Mouse (Mus musculus): ENCODE data around the gene Agbl5.

Gene Agbl5

DNA sequence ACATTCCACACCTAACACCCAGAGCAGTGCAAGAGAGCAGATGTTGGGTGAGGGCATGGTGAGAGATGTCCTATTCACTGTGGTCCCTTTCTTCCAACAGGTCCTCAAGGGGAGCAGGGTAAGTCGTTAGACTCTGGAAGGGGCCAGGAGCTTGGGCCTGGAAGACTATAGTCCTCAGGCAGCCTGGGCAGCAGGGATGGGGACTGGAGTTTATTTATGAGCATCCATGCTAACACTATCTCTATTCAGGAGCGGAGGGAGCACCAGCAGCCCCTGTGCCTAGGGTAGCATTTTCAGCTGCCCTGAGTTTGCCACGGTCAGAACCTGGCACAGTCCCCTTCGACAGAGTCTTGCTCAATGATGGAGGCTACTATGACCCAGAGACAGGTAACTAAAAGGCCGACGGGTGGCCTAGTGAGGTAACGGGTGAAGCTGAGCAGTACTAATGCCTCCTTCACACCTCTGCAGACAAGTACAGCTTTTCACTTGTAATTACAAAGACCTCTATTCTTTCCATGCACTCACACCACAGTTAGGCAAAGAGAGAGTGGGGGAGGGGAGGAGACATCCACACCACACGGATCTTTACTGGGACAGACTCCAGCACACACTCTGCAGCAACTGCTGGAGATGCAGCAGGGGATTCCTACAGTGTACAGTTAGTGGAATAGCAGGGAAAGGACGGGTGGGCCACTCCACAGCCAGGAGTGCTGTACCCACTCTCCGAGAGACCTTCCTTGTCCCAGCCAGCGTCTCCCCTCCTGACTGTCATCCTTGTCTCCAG lies 31.5 kb downstream of the Agbl5 start:
- peak; percentile 66 for DNase-seq (ENCODE audit: low read depth, low spot score)

DNA sequence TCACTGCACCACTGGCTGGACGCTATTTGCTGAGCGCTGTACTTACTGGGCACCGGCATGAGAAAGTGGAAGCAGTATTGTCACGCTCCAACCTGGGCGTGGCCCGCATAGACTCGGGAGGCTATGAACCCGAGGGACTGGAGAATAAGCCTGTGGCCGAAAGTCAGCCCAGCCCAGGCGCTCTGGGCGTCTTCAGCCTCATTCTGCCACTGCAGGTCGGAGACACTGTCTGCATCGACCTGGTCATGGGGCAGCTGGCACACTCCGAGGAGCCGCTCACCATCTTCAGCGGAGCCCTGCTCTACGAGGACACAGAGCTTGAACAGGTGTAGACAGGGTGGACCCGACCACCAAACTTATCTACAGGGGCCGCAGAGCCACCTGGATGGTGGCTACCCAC lies 32.1 kb downstream of the Agbl5 start:
- no peak for DNase-seq (ENCODE audit: low read depth, low spot score)

DNA sequence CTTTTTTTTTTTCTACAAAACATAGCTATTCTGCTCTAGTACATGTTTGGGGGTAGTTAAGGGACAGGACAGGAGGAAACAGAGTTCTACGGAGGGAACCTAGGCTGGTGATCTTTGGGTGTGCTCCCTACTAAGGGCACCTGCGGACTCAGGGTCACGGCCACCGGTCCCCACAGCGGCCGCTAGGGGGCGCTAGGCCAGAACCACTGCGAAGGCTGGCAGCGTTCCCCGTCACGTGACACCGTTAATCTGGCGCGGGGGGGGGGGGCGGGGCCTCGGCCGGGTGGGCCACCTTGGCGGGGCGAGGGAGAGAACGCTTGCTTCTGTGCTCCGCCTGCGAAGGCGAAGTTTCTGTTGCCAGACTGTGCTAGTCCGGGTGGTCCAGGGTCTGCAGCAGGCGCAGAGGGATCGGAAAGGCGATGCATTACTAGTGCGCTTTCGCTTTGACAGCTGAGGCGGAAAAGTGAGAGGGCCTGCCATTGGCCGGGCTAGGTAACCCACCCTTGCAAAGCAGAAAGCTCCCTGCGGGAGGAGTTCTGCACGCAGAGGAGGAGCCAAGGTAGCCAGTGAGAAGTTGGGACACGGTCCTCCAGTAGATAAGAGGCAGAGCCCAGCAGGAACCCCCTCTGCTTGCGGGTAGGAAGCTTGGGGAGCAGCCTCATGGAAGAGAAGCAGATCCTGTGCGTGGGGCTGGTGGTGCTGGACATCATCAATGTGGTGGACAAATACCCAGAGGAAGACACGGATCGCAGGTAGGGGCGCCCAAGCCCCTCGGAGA lies 33.0 kb downstream of the Agbl5 start, which contains the start of gene Khk:
Gene Khk (plus strand): TSS at position 176 of the 778 bp plus-strand sequence.
- DNase-seq (ENCODE audit: low read depth, low spot score), result peak; percentile 88

DNA sequence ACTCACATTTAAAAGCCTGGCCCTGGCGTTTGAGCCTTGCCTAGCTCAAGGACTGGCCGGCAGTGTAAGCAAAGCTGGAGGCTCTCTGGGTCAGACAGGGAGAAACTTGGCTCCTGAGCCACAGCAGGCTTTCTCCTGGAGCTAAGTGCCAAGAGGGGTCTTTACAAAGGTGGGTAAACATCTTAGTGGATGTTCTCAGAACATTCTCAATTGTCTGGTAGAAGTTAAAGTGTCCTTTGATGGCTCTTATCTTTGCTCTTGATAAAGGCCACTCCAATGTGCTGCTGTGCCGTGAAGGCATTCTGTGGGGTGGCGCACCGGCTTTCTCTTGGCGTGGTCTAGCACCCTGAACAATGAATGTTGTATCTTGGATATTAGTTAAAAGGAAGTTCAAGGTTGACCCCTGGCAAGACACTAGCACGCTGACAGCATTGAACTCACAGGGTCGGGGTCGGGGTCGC lies 34.1 kb downstream of the Agbl5 start:
- DNase-seq (ENCODE audit: low read depth, low spot score), result no peak

DNA sequence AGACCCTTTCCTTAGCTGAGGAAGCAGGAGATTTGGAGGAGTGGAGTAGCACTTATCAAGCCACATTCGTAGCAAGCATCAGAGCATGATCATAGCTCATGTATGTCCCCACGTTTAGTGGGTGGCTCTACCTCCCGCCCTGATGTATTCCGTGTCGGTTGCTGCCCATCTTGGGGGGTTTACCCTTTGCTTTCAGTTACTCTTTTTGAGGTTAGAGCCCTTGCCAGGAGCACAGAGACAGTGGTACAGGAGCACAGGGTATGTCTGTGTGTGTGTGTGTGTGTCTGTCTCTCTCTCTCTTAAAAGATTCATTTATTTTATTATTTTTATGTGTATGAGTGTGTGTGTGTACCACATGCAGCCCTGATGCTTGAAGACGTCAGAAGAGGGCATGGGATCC lies 34.6 kb downstream of the Agbl5 start:
- DNase-seq (ENCODE audit: low read depth, low spot score), result no peak

DNA sequence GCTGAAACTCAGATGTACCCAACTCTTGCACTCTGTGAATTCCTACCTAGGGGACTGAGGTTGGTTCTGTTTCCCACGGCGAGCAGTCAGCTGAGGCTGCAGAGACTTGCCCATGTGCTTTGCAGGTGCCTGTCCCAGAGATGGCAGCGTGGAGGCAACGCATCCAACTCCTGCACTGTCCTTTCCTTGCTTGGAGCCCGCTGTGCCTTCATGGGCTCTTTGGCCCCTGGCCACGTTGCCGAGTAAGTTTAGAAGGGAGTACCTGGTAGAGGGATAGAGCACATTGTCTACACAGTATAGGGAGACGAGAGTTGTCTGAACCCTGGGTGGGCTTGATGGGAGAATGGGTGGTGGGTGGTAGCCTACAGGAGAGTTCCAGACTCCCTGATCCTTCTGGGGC lies 36.1 kb downstream of the Agbl5 start:
- no peak for DNase-seq (ENCODE audit: low read depth, low spot score)

DNA sequence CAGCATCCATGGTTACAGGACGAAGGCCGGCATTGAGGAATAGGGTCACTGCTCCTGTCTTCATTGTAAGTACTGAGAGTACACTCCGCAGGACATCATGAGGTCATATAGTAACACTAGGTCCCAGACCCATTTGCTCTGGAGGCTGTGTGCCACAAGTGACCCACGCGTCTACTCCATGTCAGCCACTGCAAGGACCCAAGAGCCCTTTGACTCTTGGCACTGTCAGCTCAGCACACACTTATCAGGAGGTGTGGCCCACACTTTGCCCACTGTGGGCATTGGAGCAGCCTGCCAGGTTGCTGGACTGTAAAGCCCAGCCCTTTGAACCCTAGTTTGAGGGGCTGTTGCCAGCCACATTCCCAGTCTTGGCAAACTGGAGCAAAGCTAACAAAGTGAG lies 36.7 kb downstream of the Agbl5 start:
- DNase-seq (ENCODE audit: low read depth, low spot score), result no peak

DNA sequence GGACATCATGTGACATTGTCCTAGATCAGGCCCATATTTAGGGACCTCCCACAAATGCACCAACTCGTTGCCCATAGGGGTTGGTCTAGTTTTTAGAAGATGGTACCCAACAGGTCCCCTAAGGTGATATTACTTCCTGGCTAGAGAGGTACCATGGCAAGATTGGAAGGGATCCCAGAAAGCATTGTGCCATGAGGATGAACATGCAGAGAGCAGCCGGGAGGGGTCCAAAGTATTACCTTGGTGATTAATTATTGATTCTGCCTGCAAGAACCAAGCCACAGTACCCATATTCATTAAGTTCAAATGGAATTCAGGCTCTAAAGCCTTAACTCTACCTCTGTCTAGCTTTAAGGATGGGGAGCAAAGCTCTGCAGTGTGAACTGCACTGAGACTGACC lies 37.6 kb downstream of the Agbl5 start:
- DNase-seq (ENCODE audit: low read depth, low spot score), result no peak

DNA sequence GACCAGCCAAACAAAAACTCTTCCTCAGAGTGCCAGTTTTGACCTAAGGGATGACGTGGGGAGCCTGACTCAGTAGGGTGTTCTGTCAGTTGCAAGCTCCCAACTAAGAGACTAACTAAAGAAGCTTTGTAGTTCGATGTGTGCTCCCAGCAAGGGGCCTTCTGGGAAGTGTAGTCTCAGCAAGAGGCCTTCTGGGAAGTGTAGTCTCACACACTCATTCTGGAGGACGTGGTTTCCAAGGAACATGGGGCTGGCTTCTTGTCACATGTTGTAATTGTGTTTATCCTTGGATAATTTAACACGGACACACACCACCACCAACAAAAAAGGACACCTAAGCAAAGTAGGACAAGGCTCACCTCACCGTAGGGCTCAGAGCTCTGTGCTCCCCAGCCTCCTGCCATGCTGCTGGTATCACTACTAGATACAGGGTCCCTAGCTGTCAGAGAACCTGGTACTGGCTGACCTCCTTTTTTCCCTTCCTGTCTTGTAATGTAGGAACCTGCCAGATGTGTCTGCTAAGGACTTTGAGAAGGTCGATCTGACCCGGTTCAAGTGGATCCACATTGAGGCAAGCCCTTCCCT lies 39.5 kb downstream of the Agbl5 start:
- peak; percentile 56 for DNase-seq (ENCODE audit: low read depth, low spot score)

DNA sequence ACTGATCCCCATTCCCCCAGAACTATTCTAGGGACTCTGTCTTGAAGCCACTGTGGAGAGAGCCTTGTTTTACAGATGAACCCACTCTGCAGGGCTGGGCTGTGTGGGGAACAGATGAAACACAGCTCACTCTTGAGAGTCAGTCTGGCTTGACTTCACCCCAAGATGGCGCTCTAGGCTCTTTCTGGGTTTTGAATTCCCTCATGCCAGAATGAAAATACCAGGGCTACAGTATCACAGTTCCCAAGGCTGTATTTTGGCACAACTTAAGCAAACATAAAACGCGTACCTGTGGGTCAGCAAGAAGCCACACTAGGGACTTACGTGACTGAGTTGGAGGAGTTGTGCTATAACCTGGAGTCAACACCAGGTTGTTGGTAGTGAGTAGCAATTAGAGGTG lies 41.6 kb downstream of the Agbl5 start:
- DNase-seq (ENCODE audit: low read depth, low spot score), result peak; percentile 56

DNA sequence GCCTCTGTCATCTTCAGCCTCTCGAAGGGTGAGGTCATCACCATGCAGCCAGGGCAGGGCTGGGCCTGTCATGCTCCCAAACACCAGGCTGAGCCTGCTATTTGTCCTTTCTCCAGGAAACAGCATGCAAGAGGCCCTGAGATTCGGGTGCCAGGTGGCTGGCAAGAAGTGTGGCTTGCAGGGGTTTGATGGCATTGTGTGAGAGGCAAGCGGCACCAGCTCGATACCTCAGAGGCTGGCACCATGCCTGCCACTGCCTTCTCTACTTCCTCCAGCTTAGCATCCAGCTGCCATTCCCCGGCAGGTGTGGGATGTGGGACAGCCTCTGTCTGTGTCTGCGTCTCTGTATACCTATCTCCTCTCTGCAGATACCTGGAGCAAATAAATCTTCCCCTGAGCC lies 42.4 kb downstream of the Agbl5 start:
- DNase-seq (ENCODE audit: low read depth, low spot score), result no peak

DNA sequence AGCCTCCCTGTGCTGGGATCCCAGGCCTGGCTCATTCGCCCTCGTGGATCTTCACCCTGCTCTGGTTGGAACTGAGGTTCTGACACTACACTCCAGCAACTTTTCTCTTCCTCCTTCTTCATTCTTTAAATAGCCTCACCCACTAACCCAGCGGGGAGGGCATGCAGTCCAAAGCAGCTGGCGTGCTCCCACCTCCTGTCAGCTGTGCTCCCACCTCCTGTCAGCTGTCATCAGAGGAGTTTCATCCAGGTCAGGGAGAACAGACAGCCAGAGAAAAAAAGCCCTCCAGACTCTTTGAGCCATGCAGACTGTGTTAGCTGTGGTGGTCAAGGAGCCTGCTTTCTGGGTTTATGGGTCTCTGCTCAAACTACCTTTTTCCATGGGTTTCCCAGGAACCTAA lies 42.9 kb downstream of the Agbl5 start:
- DNase-seq (ENCODE audit: low read depth, low spot score), result no peak

DNA sequence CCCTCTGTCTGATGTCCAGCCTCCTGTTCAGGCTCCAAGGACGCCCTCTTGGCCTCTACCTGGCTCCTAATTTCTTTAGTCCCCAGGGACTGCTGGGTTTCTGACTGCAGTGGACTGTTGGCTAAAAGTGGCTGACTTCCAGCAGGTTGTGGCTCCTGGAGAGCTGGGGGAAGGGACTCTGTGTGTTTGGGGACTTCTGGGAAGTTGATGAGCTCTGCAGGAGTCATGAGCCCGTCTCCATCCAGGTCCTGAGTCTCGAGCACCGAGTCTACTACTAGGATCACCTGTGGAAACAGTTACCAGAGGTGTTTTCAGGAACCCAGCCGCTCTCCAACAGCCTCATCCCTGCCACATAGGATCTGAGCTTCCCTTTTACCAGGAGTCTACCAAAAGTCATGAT lies 45.2 kb downstream of the Agbl5 start:
- DNase-seq (ENCODE audit: low read depth, low spot score), result no peak

DNA sequence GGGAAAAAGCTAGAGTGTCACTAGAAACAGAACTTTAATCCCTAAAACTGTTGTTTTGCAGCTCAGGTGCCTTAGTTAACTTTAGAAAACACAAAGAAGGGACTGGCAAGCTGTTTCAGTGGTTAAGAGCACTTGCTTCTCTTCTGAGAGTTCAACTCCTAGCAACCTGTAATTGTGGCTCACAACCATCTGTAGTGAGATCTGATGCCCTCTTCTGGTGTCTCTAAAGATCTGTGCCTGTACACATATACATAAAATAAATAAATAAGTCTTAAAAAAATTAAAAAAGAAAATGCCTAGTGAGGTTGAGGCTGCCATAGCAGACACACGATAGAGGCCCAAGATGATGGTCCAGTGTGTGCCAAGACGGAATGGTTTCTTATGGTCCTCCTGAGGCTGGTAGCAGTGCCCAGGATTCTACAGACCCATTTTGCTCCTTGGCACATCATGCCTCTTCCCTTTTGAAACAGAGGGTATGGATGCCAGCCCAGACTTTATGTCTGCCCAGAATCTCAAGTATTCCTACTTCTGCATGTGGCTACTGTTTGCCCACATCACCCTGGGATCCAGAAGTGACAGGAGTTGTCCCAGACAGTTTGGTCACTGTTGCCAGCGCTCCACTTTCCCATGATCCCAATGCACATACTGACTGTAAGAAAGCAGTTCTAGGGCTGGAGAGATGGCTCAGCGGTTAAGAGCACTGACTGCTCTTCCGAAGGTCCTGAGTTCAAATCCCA lies 46.4 kb downstream of the Agbl5 start:
- no peak for DNase-seq (ENCODE audit: low read depth, low spot score)

DNA sequence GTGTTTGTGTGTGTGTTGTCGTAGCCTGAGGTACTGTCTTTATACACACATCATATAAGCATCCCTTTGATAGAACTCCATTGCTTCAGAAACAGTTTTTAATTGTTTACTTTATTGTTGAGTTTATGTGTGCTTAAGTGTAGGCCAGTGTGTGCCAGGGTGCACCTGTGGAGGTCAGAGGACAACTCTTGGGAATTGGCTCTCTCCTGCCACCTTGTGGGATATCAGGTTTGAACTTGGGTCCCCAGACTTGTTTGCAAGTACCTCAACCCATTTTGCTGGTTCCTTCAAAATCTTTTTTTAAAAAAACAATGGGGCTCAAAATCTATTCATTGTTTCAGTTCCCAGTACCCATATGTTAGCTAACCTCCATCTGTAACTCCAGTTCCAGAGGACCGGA lies 54.5 kb downstream of the Agbl5 start:
- peak; percentile 60 for DNase-seq (ENCODE audit: low read depth, low spot score)

DNA sequence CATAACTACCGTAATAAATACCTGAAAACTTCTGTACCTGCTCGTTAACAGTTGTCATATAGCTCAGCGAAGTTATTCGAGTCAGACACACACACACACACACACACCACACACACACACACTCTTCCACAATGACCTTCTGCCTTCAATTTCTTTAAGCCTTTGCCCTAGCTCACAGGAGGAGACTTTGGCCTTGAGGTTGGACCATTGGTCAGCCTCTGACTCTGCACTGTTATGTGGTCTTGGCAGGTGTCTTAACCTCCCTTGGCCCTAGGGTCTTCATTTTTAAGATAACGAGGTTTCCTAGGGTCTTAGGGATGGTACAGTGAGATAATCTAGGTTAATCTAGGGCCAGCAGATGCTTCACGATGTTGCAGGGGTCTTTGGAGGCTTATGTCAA lies 55.9 kb downstream of the Agbl5 start:
- no peak for DNase-seq (ENCODE audit: low read depth, low spot score)

DNA sequence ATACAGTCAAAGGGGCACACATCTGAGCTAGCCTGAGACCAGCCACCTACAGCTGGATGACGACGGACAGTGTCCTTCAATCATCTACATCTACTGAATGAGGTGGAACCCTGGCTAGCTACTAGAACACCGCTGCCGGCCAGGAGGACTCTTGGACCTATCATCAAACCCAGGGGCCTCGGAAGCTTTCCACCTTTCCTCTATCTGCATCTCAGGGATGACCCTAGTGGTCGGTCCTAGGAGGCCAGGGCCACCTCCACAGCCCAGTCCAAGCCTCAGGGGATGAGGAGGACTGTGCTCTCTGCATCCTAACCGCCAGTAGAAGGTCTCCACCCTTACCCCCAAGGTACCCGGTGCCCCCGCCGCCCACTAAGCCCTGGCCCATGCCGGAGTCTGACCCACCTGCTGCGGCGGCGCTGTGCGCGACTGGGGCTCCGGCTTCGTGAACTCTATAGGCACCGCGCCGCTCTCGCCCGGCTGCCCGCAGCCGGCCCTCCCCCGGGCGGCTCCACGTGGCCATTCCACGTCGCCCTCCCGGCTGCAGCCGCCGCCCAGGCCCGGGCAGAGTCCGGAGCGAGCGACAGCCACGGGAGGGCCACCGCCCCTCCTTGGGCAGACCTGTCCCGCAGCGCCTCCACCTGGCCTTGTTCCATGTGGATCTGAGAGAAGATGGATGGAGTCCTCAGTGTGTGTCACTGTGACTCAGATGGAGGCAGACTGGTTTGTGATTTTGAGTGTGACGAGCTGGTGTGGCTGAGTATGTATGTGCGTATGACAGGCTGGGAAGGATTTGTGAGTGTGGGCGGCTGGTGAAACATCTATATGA lies 56.7 kb downstream of the Agbl5 start, which contains the start of gene Cgref1:
Gene Cgref1 (minus strand): TSS at position 636 of the 826 bp plus-strand sequence.
- peak; percentile 68 for DNase-seq (ENCODE audit: low read depth, low spot score)

DNA sequence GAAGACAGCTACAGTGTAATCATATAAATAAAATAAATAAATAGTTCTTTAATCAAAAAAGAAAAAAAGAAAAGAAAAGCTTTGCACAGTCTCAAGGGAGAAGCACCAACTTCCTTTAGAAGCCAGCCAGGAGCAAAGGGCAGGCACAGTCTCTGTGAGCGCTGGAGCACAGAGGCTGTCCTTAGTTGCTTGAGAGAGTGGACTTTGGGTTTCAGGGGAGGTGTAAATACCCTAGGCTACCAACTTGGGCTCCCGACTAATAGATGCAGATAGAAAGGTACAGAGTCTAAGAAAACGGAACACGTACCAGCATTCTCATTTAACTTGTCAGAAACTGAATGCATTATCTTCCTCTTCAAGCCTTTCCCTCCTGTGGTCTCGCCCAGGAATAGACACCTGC lies 60.1 kb downstream of the Agbl5 start:
- DNase-seq (ENCODE audit: low read depth, low spot score), result no peak

DNA sequence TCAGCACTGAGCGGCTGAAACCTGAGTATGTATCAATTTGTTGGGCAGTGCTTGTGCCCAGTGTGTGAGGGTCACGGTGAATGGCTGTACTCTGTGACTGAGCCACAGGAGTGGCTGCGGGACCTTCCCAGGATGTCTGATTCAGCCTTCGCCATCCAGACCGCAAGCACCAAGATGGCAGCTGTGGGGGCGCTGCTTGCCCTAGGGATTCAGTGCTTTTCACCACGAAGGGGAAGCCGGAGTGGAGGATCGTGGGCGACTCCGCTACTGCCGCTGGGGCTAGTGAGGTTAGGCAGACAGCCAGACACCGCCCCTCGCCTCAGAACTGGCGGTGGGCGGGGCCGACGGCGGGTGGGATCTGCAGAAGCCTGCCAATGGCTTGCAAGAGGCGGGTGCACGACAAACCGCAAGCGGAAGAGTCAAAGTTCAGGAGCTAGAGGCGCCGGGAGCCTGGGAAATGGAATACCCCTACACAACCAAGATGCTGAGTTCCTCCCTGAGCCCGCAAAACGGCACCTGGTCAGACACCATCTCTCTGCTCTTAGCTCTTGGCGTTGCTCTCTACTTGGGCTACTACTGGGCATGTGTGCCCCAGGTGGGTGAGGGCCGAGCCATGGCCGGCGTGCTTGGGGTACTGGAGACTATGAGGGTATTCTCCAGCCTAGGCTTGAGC lies 61.3 kb downstream of the Agbl5 start:
- peak; percentile 92 for DNase-seq (ENCODE audit: low read depth, low spot score)

DNA sequence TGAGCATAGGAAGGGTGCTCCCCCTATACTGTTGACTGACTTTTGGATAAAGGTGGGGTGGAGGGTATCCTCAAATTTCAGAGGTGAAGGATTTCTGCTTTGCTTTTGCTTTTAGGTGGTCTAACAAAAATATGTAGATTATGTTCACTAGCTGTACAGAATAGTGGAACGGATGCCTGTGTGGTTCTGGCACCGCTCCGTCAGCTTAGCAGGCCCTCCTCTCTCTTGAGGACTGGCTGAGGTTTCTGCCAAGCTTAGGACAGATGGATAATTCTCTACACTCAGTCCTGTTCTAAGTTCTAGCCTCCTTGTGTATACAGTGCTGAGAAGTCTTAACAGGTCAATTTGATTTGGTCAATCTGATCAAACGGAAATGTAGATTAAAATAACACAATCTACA lies 62.0 kb downstream of the Agbl5 start:
- no peak for DNase-seq (ENCODE audit: low read depth, low spot score)

All from ES-CJ7 (cell line).